Mouse (Mus musculus) NIH3T3 (cell line): ENCODE measurements around the gene Sik3.
A peak's percentile ranks its signal among the peaks of the same experiment; 100 is the strongest.
"Not testable (repeated sequence)": the region's sequence is repeated elsewhere in the genome, so short reads cannot be mapped to it uniquely, and the experiment has no call there.

ENCODE experiments used
- DNase-seq: peaks from one replicate; pipeline ENCODE4 v3.0.0-alpha.2; 2012; ENCODE audit warnings: low read depth

The Sik3 gene

DNA sequence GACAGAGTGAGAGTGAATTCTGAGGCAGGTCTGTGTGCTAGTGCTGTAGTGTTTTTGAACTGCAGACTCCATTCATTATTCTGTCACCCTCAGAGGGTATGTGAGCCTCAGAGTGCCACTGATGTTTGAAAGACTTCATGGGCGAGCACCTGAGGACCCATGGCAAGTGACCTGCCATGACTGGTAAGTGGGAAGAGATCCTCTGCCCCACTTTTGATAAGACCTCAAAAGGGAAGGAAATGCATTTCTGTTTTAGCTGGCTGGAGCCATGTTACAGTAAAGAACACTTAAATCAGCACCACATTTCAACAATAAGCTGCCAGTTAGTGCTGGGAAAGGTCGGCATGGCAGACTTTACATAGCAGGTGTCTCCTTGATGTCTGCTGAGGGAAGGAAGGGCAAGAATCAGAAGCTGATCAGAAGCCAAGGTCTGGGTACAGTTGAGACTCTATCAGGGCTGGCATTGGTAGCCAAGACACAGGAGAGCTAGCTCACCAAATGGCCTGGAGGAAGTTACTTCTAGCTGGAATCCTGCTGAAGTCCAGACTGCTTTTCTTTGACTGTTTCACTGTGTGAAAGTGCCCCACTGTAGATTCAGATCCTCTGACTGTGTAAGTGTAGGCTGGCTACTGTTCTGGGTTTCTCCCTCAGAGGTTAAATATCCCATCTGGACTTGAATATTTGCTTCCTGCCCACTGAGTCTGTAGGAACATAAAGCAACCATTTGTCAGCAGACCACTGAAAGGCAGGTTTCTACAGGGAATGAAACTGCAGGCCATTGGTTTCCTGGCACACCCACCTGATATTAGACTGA lies 138.5 kb downstream of the Sik3 start:
- no peak for DNase-seq

DNA sequence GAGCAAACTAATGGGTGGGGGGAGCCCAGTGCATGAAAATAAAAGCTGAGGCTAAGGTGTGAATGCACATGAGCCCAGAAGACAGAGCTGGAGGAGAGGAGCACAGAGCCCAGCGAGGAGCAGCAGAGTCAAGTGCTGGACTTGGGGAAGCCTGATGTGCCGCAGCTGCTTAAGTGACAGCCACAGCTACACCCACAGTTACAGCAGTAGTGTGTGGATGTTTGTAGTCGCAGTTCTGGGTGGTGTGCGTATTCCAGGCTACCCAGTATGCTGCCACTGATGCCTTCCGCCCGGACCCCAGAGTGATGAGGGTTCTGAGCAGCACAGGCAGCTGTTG lies 139.1 kb downstream of the Sik3 start:
- no peak for DNase-seq

DNA sequence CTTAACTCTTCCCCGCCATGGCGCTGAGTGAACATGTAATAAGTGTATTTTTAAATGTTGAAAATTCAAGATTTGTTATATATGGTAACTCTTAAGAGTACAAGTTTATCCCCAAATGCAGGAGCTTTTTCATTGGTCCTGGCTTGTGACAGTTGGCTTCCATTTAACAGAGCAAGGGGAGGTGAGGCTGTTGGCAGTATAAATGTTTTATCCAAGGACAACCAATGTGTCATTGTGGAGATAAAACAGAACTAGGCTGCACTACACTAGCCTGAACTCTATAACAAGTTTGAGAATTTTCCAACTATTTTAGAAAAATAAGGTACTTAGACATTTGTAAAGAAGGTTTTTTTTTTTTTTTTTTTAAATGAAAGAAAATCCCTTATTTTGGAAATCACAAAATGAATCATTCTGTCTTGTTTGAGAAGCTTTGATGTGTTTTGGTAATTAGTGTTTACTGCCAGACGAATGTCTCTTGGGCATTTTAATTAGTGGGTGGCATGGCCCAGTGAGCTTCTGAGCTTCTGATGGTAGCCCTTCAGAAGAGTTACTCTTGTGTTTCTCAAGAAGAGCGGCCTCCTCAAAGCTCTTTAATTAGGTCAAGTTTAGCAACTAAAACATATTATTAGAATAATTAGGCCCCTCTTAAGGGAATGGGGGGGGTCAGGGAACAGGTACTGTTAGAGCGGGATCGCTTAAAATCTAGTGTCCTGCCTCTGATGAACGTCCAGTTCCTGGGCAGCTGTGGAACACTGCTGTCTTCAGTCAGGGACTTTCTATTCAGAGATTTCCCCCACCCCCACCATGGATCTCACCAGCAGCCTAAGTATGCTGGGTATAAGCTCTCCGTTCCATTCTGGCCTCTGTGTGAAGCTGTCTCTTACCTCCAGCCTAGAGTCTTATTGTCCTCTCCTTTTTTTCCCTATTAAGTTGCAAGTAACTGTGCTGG lies 139.7 kb downstream of the Sik3 start:
- DNase-seq = no peak

DNA sequence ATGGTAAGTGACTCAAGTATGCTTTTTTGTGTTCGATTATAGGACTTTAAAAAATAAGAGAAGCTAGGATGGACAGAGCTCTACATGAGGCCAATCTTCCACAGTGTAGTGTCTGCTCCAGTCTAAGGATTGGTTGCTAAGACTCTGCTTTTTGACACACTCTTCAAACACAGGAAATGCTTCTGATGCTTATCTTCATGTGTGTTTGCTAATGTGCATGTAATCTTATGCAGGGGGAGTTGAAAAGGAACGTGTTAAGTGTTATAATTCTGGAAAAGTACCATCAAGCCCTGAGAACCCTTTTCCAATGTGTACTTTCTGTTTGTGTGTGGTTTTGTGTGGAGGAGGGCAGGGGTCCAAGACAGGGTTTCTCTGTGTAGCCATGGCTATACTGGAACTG lies 141.8 kb downstream of the Sik3 start:
- no peak for DNase-seq

DNA sequence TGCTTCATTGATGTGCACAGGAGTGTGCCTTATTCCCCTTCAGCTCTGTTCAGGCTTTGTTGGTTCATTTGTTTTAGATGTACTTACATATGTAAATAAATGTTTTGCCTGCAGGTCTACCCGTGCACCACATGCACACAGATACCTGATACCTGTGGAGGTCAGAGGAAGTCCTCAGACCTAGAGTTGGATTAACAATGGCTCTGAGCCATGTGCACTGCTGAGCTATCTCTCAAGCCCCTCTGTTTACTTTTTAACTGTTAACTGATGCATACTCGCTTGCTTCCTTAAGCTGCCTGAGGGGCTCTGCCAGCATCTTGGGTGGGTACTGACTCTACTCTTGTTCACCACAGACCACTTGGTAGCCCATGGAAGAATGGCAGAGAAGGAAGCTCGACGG lies 142.4 kb downstream of the Sik3 start:
- no peak for DNase-seq

DNA sequence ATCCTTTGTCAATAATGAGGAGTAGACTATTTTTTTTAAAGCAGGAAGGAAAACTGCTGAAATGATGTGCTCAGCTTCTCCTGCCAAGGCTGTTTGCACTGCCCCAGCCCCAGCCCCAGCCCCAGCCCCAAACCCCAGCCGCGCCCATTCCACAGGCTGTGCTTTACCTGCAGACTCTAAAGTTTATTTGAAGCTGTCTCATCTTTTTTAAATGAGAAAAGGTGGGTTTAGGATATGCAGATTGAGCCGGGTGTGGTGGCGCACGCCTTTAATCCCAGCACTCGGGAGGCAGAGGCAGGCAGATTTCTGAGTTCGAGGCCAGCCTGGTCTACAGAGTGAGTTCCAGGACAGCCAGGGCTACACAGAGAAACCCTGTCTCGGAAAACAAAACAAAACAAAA lies 143.2 kb downstream of the Sik3 start:
- DNase-seq = not testable (repeated sequence)

DNA sequence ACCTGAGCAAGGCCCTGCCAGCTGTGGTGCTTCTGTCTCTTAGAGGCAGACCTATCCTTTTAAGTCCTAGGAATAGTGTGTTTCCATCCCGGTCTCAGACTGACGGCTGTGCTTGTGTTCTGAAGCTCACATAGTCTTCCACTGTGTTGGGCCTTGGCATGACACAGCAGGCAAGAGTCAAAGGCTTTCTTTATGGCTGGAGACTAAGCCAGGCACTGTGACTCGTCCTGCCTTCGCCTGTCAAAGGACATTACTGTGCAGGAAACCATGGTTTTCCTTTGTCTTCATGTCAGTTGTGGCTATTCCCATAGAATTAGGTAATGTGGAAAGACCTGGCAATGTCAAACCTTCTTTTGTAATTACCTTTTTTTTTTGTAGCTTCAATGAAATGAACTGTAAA lies 144.1 kb downstream of the Sik3 start:
- DNase-seq = peak; percentile 21

DNA sequence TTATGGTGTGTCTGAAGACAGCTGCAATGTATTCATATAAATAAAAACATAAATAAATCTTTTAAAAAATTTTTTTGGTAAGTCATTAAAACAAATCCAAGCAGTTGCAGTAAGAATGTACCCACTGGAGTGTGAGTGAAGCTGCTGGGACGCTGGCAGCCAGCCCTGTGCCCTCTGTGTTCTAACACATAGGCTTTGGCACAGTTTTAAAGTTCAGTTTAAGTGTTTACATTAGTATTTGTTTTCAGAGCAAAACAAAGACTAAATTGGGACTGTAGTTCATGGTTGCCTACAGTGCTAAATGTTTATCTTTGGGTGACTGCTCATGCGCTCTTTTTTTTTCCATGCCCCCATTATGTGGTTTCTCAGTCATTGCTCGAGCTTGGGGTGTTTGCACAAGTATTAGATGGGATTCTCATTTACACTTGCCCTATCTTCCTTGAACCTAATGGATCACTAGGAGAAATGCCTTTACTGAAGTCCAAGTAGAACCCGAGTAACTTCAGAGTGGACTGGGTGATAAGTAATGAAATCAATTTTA lies 145.7 kb downstream of the Sik3 start:
- no peak for DNase-seq

DNA sequence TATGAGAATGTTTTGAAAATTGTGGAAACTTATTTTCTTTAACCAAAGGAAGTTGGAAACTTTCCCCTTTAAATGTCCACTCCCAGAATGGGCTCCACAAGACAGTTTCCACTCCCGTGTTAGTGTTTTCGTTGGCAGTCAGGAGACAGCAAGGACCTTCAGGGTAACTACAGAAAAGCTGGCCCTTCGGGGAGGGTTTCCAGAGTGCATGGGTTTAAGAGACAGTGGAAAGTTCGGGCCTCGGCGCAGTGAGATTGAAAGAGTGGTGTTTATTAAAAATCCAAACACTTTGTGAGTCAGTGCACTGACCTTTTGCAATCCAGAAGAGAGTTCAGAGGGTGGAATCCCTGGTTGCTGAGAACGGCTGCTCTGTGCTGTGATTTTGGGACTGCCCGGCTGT lies 150.8 kb downstream of the Sik3 start:
- peak; percentile 25 for DNase-seq

DNA sequence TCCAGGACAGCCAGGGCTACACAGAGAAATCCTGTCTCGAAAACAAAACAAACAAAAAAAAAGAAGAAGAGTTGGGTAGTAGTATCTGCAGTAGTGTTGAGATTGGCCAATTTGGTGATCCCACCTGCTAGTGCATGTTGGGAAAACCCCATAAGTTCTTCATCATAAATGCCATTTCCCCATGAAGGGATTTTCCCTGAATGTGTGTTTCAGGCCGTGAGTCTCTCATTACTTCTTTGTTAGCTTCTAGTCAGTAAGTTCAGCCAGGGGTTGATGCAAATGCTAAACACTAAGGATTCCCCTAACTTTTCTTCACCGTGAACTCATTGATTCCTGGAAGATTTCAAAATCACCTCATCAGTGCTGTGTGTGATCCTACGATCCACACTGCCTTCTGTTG lies 156.2 kb downstream of the Sik3 start:
- DNase-seq = no peak

DNA sequence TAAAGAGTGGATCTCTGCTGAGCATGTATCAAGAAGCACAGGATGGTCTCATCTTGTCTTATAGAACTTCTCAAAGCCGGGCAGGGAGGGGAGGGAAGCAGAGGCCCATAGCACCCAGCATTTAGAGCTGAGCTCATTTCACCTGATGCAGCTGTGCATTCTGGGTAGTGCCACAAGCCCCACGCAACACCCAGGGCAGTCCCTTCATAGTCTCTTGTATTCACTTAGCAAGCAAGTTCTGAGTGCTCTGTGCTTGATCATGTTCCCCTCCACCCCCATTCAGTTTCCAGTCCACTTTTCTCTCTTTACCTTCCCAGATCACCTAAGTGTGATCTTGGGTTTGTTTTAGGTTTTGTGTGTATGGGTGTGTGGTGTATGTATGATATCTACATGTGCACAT lies 159.6 kb downstream of the Sik3 start:
- no peak for DNase-seq

DNA sequence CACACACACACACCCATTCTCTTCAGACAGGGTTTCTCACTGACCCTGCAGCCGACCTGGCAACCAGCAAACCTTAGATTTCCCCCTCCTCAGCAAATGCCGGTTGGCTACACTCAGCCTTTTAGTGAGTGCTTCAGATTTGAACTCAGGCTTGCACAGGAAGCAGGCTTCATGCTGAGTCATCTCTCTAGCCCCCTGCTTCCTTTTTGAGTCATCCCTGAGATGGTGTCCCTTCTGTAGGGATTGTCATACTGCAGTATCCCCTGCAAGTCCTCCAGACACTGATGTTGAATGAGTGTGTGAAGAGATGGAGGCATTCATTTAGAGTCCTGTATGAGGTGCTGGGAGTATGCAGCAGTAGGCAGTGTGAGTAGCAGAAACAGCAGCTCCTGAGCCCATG lies 160.3 kb downstream of the Sik3 start:
- no peak for DNase-seq

DNA sequence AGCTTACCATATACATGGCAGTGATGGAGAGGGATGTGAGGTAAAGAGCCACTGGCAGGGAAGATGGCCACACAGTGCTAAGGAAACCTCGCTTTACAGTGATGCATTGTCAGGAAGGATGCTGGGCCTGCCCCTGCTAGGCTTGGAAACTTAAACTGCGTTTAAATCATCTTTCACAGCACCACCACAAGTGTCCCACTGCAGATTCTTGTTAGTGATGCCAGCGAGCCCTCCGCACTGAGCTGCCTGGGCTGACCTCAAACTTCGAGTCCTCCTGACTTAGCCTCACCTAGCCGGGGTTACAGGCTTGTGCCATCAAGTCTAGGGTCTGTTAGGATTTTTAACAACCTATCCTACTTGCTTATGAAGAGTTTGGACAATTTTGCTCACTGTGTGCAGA lies 161.3 kb downstream of the Sik3 start:
- no peak for DNase-seq

DNA sequence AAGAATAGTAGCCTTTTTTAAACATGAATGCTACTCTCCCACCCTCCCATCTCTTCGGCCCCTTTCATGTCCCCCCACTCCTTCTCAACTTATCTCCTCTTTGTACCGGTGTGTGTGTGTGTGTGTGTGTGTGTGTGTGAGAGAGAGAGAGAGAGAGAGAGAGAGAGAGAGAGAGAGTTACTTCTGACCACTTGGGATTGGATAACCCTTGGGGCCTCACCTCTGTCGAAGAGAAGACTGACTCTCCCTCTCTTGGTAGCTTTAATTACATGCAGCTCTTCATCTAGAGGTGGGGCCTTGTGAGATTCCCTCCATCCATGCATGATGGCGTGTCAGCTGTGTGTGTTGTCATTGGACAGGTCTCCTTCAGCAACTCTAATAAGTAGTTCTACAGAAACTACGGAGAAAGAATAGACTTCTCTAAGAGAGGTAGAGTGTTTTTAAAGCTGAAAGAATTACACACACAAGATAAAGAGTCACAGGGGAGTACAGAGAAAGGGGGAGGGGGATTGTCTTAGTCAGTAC lies 162.2 kb downstream of the Sik3 start:
- no peak for DNase-seq

DNA sequence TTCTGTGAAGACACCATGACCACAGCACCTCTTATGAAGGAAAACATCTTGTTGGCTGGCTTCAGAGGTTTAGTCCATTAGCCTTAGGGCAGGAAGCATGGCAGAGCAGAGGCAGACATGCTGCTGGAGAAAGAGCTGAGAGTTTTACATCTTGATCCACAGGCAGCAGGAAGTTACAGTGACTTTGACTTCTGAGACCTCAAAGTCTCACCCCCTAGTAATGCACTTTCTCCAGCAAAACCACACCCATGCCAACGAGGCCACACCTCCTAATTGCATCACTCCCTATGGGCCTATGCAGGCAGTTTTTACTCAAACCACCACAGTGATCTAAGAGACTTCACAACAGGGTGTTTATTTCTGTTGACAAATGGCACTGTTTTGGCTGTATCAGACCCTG lies 162.7 kb downstream of the Sik3 start:
- peak; percentile 62 for DNase-seq

DNA sequence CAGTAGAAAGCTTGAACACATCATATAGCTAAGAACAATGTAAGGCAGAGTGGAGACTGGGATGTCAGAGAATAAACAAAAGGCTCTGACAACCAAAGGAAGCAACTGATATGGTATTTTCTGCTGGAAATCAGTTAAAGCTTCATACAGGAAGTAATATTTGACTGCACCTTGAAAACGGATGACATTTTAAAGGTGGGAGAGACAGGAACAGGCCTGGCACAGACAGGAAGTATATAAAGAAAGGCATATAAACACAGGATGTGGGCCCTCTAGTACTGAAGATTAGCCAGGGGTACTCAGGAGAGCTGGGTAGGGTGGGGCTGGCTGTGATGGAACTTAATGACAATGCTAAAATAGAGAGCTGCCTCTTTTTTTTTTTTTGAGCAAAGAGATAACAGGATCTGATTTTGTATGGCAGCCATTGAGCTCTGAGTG lies 163.3 kb downstream of the Sik3 start:
- DNase-seq = no peak

DNA sequence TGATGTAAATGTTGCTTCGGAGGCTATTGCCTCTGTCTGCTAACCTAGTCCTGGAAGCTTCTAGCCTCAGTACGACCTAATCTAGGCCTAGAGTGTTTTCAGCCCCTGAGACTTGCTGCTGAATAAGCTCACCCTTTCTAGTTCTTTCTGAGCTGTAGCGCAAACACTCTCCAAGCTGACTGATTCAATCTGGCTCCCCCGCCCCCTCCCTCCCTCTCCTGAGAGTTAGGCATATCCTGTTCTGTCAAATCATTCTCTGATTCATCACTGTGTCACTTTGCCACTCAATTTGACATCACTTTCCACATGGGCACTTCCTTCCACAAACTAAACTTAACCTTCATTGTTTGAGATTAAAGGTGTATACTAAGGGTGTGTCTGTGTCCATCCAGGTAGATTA lies 164.0 kb downstream of the Sik3 start:
- peak; percentile 49 for DNase-seq

DNA sequence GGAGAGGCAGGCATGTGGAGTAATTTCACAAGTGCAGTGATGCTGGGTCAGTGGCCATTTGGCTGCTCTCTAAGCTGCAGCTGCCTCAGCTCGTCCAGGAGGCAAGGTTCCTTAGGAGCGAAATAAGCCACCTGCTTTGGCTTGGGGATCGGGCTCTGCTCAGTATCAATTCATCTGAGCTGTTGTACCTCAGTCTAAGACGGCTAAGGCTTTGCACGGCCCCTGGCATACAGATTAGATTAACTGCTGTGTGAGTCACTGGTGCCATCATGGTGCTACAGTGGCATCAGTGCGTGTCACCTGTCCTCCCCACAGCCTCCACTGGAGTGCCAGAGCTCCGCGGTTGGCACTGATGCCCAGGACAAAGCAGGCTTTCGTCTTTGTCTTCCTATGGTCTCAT lies 166.0 kb downstream of the Sik3 start:
- no peak for DNase-seq

DNA sequence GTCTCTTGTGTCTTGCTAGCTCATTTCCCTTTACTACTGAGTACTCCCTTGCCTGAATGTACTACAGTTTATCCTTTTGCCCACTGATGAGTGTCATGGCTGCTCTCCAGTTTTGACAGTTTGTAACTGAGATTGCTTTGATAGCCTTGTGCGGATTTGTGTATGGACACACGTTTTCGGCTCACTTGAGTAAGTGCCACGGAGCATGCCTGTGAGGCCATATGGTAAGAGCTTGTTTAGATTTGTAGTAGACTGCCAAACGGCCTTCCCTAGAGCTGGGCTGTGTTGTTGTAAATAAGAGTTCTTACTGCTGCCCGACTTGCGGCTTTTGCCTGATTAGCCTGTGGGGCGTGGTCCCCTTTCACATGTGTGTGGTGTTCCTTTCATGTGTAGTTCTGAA lies 168.7 kb downstream of the Sik3 start:
- no peak for DNase-seq

DNA sequence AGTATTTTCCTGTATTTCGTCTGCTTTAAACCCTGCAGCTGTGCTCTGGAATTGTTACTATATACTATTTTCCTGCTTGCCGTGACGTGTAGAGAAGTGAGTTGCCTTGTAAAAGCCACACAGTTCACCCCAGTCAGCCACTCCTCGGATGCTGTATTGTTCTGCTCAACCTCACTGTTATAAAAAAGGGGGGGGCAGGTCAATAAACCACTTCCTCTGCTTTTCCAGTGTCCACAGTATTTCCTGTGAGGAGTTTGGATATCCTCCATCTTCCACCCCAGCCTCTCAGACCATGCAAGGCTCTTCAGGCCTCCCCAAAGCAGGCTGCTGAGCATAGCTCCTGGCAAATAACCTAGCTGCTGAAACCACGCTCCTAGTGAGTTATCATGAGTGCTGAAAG lies 171.9 kb downstream of the Sik3 start:
- no peak for DNase-seq

DNA sequence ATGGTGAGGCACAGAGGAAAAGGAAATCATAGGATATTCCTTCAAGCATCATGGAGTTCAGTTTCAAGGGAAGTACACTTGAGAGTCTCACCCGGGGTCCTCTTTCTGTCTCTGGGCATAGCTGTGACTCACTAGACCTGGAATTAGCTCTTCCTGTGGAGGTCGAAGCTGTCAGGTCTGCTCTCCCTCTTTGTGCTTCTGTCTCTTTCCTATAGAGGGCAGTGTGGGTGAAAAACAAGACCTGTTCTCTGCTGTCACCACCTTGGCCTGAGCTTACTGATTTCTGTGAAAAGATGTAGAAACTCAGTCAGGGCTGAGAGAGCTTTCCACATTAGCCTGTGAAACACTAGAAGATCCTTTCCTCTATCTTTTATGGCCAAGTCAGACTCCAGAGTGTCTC lies 172.6 kb downstream of the Sik3 start:
- DNase-seq = peak; percentile 48

DNA sequence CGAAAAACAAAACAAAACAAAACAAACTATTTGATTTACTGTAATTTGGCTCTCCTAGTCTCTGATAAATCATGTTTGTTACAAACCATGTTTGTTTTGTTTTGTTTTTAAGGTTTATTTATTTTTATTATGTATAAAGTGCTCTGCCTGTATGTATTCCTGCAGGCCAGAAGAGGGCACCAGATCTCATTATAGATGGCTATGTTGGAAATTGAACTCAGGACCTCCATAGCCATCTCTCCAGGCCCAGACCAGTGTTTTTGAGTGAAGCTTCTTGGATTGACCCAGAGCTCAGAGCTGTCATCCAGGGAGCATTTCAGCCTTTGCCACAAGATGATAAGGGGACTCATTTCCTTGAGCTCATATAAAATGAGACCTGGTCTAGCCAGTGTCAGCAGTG lies 173.8 kb downstream of the Sik3 start:
- no peak for DNase-seq

DNA sequence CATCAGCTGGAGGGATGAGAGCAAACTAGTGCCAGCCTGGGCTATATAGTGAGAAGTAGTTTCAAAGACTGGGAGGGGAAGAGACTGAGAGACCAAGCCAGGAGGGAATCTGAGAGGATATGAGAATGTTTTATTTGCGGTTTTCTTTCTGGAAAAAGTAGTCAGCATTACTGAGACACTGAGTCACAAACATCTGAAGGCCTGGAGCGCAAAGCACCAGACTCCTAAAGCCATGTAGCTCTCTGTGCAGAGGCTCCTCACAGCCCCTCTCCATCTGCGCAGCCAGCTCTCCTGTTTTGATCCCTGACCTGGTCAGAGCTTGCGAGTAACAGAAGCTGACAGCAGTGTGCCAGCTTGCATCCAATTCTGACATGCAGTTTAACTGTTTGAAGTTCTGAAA lies 175.8 kb downstream of the Sik3 start:
- peak; percentile 77 for DNase-seq
